Mouse (Mus musculus): ENCODE measurements around the gene Dedd2.

DNA sequence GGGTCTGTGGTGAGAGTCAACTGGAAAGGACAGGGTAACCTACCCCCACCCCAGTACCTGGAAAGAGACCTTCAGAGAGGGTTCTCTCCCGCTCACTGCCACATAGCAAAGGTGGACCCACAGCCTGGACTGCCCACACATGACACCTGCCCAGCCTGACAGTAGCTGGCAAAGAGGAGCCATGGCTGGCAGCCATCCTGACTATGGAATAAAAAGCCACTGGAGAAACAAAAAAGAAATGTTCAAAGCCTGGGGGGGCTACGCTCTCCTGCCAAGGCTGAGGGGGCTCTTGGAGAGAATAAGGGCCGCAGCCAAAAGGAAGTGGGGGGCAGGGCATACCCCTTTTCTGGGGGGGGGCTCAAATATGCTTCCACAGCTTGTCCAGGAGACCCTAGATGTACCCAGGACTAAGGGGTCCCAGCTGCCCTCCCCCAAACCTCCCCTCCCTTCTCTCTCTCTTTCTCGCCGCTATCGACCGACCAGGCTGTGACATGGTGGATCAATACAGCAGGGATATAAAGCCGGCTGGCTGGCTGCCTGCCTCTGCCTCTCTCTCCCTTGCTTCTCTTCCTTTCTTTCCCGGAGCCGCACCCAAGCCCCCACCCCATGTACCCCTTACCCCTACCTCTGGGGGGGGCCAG is 68.4 kb downstream of the Dedd2 start:
- TF ChIP-seq CTCF (IDR thresholded peaks at IDR 0.05; ENCODE audit: low read depth) (no peak), EP300 (IDR thresholded peaks at IDR 0.05; ENCODE audit: low read depth) (no peak)
